Mouse (Mus musculus) hindbrain, embryonic 10.5 days (tissue): ENCODE measurements around the gene Ivns1abp. TPM values are rescaled to one million over a fixed set of nuclear protein-coding genes. Genes with fewer than 3 reads are reported as not detected.

Source experiments
- DNase-seq: peaks from one replicate; pipeline ENCODE4 v3.0.0-alpha.2; 2017; ENCODE audit warnings: low spot score
- H3K27ac ChIP-seq: fragments of 300-500 bp; sonication (generic); 2 replicates; pipeline ENCODE4 v1.5.1; 2016; ENCODE audit warnings: mild to moderate bottlenecking, moderate library complexity
- H3K27me3 ChIP-seq: fragments of 300-500 bp; sonication (generic); 2 replicates; pipeline ENCODE4 v1.6.1; 2016; ENCODE audit warnings: mild to moderate bottlenecking; ENCODE audit not compliant: poor library complexity, insufficient read depth, severe bottlenecking
- H3K36me3 ChIP-seq: fragments of 300-500 bp; sonication (generic); 2 replicates; pipeline ENCODE4 v1.6.1; 2016; ENCODE audit warnings: mild to moderate bottlenecking, moderate library complexity
- H3K4me1 ChIP-seq: fragments of 300-500 bp; sonication (generic); replicated peaks from 2 replicates; pipeline ENCODE4 v1.6.1; 2016; ENCODE audit warnings: mild to moderate bottlenecking
- H3K4me3 ChIP-seq: fragments of 300-500 bp; sonication (generic); 2 replicates; pipeline ENCODE4 v1.5.1; 2016; ENCODE audit warnings: mild to moderate bottlenecking, moderate library complexity
- H3K9me3 ChIP-seq: fragments of 300-500 bp; sonication (generic); 2 replicates; pipeline ENCODE4 v1.6.1; 2016; ENCODE audit warnings: mild to moderate bottlenecking, moderate library complexity
- WGBS: fragments of 180-500 bp; shearing (Covaris S2); methylation state at CpG from one replicate; pipeline ENCODE4 v1.1.7; 2016; 5-methylcytosine and 5-hydroxymethylcytosine counted together
- polyA plus RNA-seq: library from polyadenylated mRNA; unstranded; fragments of >200 nt; fragmentation: Nextera tagmentation; extraction: Ambion mirVana; gene quantifications from 2 replicates; pipeline ENCODE4 v1.2.1, GENCODE M21; 2016

Ivns1abp gene
- polyA plus RNA-seq, 1 experiment from 2014 or later, result 299 TPM

GRCm38 (mm10) chr1:151377353-151377752 lies 33.1 kb downstream of the Ivns1abp start:
- 86% methylated on average over 3 of the region's 3 CpGs for WGBS
- Histone ChIP-seq H3K4me1 (no peaks in the 10 kb centered on the region), H3K36me3 (peaks cover 47% of the 10 kb centered on the region), H3K27me3 (no peaks in the 10 kb centered on the region), H3K4me3 (no peak overlapping the region), H3K9me3 (no peaks in the 10 kb centered on the region), H3K27ac (no peak overlapping the region)
- DNase-seq, result no peak

- no peak overlapping the region for H3K27ac ChIP-seq
- peaks cover 32% of the 10 kb centered on the region for H3K36me3 ChIP-seq
- H3K9me3 ChIP-seq, result no peaks in the 10 kb centered on the region
- WGBS, result 98% methylated on average over 1 of the region's 1 CpGs
- H3K27me3 ChIP-seq, result no peaks in the 10 kb centered on the region
- no peak overlapping the region for H3K4me3 ChIP-seq
- no peaks in the 10 kb centered on the region for H3K4me1 ChIP-seq
- DNase-seq, result no peak
Observed at GRCm38 (mm10) chr1:151390029-151390428, 45.8 kb downstream of the Ivns1abp start.

- WGBS, result 95% methylated on average over 3 of the region's 3 CpGs
- no peaks in the 10 kb centered on the region for H3K4me1 ChIP-seq
- H3K27ac ChIP-seq, result no peak overlapping the region
- DNase-seq, result no peak
- H3K36me3 ChIP-seq, result peaks cover 59% of the 10 kb centered on the region
- H3K27me3 ChIP-seq, result no peaks in the 10 kb centered on the region
- no peaks in the 10 kb centered on the region for H3K9me3 ChIP-seq
- no peak overlapping the region for H3K4me3 ChIP-seq
Observed at GRCm38 (mm10) chr1:151409827-151410226, 65.5 kb downstream of the Ivns1abp start.

Other genes starting within 250 kb of the Ivns1abp start
- 0.20 TPM in 1 of 2 replicates, not detected in the other for gene Gm47985, start 161.9 kb upstream of the Ivns1abp start, polyA plus RNA-seq
- 0.10 and 0.25 TPM in 2 replicates for gene Gm8947, start 152.1 kb upstream of the Ivns1abp start, polyA plus RNA-seq
- gene Gm47995, start 146.0 kb upstream of the Ivns1abp start, polyA plus RNA-seq, result 0.30 TPM in 1 of 2 replicates, not detected in the other
- 0.90 TPM in 1 of 2 replicates, not detected in the other for gene 3110040M04Rik, start 140.4 kb upstream of the Ivns1abp start, polyA plus RNA-seq
- 0.33 TPM in 1 of 2 replicates, not detected in the other for gene Gm47996, start 134.3 kb upstream of the Ivns1abp start, polyA plus RNA-seq
- gene Swt1, start 84.0 kb downstream of the Ivns1abp start, polyA plus RNA-seq, result 17.7 and 22.1 TPM in 2 replicates
- 54.9 and 55.4 TPM in 2 replicates for gene Trmt1l, start 84.1 kb downstream of the Ivns1abp start, polyA plus RNA-seq
- gene Rnf2, start 156.5 kb downstream of the Ivns1abp start, polyA plus RNA-seq, result 102 and 116 TPM in 2 replicates
- 0.68 and 0.93 TPM in 2 replicates for gene Fam129a, start 226.7 kb downstream of the Ivns1abp start, polyA plus RNA-seq